Mouse (Mus musculus) cerebellum, postnatal 4 days (tissue): Measurements from ENCODE around the gene Hoxb8.

Source experiments
- DNase-seq, 2 experiments: peaks; one replicate each; pipeline ENCODE4 v3.0.0; 2022; ENCODE audit warnings: low spot score in 2 of 2, mixed read lengths in 1 of 2

Gene Hoxb8

GRCm38 (mm10) chr11:96268031-96268745 is 13.5 kb upstream of the Hoxb8 start:
- DNase-seq = no peak

- DNase-seq = no peak
Measured at GRCm38 (mm10) chr11:96269869-96270268, 11.8 kb upstream of the Hoxb8 start.

GRCm38 (mm10) chr11:96270996-96271540 is 10.6 kb upstream of the Hoxb8 start, which contains the start of gene Hoxb9:
Gene Hoxb9, plus strand, starts transcription at chr11:96271457.
- DNase-seq = no peak

DNA sequence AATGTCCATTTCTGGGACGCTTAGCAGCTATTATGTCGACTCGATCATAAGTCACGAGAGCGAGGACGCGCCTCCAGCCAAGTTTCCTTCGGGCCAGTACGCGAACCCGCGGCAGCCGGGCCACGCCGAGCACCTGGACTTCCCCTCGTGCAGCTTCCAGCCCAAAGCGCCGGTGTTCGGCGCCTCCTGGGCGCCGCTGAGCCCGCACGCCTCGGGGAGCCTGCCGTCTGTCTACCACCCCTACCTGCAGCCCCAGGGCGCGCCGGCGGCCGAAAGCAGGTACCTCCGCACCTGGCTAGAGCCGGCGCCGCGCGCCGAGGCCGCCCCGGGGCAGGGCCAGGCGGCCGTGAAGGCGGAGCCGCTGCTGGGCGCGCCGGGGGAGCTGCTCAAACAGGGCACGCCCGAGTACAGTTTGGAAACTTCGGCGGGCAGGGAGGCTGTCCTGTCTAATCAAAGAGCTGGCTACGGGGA is 10.1 kb upstream of the Hoxb8 start:
- no peak for DNase-seq

DNA sequence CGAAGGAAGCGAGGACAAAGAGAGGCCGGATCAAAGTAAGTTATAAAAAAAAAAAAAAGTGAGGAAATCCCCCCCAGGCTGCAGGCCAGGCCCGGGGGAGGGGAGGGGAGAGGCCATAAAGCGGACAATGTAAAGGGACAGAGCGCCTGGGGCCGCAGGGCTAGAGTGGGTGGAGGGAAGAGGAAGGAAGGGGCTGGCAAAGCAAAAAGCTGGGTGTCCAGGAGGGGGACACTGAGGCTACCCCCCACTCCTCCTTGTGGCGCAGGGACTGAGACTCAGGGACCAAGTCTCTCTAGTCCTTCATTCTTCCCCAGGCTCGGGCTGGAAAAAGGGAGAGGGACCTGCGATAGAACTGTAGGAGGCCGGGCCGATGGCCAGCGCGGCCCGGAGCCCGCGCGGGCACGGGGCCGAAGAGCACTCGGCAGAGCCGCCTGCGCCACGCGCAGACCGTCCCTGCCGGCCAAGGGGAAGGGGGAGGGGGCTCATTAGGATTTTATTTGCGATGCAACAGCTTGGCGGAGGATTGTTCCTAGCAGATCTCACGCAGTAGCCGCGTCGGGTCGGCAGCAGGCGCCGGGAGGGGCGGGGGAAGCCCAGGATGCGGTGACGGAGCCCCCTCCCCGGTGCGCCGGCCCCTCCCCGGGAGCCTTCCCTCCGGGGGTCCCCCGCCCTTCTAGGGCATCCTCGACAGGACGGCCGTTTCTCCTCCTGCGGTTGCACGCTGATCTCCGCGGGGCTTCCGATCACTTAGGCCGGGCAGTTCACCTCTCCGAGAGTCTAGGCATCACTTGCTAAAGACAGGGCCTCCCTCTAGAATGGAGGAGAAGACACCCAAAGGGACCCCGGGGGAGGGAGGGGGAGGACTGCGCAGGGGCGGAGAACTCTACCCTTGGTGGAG is 9.4 kb upstream of the Hoxb8 start:
- DNase-seq = no peak

- no peak for DNase-seq
Measured at GRCm38 (mm10) chr11:96274428-96274827, 7.3 kb upstream of the Hoxb8 start.

DNA sequence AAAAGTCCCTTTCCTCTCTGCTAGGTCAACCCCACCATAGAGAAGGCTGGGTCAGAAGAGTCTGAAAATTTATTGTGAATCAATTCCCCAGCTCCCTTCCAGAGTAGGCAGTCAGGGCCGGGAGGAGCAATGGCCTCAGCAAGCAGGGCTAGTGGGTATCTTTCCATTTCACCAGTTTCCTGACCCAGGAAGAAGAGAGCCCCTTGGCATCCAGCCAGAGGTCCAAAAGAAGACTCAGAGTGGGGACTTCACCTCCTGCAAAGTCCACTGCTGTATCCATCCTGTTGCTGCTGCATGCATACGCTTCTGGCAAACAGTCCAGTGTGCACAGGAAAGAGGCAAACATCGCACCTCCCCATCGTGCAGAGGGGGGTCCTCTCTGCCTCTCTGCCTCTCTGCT is 5.8 kb upstream of the Hoxb8 start:
- no peak for DNase-seq

DNA sequence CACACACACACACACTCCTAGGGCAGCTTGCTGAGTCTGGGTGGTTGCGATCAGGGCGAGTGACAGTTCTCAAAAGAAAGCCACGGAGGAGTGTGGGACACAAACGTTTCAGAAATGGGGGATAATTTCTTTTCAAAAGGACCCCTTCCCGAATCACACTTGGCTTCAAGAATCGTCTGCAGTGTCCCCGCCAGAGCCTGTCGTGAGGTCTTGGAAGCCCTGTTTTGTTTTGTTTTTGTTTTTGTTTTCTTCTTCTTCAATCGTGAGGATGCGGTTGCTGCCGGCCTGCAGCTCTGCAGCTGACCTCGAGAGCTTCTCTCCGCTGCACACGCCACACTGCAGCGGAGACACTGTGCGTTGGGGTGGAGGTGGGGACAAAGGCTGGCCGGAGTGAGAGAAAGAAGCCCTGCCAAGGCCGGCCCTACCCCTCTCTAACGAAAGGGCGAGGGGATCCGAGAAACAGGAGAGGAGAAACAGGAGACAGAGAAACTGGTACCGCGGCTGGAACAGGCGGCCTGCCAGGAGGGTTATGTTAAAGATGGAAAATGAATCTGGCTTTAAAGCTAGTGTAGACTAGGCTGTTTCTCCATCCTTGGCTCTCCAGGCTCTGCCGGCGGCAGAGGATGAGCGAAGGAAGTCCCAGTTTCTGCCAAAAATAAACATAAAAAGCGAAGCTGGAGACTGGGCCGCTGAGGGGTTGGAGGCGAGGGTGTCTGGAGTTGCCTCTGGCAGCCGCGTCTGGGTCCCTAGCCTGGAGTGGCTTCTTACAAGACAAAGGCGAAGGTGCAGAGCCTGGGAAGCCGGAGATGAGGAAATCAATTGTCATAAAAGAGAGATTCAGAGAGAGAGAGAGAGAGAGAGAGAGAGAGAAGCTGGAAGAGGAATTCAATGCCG is 4.3 kb upstream of the Hoxb8 start:
- no peak for DNase-seq

- DNase-seq = no peak
Measured at GRCm38 (mm10) chr11:96278324-96278723, 3.4 kb upstream of the Hoxb8 start.

DNA sequence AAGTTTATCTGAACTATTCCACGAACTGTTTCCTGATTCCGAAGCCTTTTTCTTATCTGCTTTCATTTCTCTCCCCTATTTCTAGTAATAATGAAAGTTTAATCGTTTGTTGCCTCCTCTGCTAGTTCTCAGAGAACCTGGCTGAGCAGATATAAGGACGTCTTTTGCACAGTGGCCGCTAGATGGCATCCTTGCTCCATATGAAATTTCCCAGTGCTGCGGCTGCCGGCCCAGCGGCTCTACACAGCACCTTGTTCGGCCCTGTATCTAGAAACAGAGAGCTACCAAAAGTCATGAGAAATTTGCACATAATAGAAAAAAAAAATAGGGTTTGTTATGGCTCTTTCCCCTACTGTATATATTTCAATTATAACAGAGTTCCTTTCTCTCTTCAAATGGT is 2.9 kb upstream of the Hoxb8 start:
- DNase-seq = peak; percentile 78 to 87

DNA sequence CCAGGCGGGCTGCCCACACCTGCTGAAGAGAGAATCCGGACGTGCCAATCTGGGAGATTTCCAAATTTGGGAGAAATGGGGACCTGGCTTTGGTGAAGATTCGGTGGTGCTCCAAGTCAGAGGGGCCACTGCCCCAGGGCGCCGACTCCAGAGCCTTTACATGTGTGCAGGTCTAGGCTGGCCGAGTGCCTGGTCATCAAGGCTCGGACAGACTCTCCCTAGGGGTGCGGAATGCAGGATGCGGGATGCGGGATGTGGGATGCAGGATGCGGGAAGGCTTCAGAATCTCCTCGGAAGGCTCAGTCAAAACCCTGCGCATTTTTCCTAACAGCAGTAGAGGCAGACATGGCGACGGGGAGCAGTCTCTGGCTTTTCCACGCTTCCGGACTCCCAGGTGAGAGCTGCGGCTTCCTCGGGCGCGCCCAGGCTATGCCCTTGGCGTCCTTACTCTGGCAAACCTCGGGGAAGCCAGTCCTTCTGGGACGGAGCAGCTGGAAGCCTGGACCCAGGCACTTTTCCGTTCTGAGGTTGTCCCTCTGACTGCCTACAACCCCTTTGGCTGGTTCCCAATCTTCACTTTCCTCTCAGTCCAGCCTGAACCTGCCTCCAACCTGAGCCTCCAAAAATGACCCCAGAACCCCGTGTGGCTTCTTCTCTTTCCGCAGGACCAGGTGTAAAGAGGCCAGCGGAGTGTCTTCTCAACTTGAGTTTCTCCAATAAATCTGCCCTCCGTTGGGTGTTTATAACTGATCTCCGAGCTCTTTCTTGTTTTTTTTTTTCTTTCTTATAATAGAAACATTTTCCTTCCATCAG is 2.1 kb upstream of the Hoxb8 start:
- DNase-seq = no peak

DNA sequence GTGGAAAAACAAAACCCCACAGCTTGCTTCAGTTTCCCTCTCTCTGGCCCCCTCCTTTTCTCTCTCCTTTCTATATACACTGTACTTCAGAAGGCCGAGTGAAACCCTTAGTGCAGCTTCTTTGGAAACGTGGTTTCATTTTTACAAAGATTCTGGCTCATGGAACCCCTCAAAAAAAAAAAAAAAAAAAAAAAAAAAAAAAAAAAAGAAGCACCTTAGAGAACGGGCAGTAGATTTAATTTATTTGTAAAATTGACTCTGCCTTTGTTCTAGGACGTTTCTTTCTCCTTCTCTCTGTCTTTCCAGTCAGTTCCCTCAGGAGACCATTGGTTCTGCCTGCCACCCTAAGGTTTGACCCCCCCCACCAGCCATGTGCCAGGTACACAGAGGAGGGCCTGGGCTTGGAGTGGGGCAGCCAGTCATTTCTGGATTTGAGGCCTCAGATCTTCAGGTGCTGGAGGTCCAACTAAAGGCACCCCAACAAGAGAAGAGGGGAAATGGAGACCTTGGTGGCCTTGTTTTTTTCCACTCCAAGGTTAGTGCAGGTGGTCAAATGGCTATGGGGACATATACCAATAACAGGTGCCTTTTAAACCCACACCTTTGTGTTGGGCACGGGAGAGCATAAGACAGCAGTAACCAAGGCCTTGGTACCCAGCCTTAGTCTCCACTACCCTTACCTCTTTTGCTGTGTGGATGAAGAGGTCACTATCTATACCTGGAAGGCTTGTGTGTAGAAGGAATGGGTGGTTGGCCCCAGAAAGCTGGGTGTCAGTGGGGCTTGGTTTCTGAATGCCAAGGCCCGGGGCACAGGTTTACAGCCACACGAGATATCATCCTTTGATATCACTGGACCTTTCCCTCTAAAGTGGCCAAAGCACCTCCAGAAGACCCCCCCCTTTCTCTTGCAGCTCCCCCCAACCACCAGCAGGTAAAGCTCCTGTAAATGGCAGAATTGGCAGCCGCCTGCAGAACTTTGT is 1.0 kb upstream of the Hoxb8 start:
- no peak for DNase-seq

- no peak for DNase-seq
Measured at GRCm38 (mm10) chr11:96281396-96281795, 309 bp upstream of the Hoxb8 start.

DNA sequence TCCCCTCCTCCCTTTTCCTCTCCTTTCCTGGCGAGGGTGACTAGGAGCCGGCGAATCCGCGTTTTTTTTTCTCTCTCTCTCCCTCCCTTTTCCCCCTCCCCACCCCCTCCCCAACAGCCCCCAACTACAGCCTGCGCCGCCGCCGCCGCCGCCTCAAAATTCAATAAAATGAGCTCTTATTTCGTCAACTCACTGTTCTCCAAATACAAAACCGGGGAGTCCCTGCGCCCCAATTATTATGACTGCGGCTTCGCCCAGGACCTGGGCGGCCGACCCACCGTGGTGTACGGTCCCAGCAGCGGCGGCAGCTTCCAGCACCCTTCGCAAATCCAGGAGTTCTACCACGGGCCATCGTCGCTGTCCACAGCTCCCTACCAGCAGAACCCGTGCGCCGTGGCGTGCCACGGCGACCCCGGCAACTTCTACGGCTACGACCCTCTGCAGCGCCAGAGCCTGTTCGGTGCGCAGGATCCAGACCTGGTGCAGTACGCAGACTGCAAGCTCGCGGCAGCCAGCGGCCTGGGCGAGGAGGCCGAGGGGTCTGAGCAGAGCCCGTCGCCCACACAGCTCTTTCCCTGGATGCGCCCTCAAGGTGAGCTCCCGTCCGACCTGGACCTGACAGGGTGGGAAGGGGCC is 1.2 kb downstream of the Hoxb8 start:
- DNase-seq = no peak

DNA sequence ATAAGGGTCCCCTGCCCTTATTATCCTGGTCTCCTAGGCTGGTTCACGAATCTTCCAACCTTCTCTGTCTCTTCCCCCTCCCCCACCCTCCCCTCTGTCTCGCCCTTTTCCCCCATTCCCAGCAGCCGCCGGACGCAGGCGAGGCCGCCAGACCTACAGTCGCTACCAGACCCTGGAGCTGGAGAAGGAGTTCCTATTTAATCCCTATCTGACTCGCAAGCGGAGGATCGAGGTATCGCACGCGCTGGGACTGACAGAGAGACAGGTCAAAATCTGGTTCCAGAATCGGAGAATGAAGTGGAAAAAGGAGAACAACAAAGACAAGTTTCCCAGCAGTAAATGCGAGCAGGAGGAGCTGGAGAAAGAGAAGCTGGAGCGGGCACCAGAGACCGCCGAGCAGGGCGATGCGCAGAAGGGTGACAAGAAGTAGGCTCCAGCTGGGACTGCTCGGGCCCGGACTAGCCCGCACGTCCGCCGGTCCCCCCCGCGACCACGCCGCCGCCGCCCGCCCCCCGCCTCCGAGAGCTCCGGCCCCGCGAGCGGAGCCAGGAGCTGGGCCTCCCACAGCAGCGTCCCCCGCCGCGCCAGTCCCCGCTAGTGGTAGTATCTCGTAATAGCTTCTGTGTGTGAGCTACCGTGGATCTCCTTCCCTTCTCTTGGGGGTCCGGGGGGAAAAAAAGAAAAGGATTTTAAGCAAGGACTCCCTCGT is 2.5 kb downstream of the Hoxb8 start:
- DNase-seq = no peak

DNA sequence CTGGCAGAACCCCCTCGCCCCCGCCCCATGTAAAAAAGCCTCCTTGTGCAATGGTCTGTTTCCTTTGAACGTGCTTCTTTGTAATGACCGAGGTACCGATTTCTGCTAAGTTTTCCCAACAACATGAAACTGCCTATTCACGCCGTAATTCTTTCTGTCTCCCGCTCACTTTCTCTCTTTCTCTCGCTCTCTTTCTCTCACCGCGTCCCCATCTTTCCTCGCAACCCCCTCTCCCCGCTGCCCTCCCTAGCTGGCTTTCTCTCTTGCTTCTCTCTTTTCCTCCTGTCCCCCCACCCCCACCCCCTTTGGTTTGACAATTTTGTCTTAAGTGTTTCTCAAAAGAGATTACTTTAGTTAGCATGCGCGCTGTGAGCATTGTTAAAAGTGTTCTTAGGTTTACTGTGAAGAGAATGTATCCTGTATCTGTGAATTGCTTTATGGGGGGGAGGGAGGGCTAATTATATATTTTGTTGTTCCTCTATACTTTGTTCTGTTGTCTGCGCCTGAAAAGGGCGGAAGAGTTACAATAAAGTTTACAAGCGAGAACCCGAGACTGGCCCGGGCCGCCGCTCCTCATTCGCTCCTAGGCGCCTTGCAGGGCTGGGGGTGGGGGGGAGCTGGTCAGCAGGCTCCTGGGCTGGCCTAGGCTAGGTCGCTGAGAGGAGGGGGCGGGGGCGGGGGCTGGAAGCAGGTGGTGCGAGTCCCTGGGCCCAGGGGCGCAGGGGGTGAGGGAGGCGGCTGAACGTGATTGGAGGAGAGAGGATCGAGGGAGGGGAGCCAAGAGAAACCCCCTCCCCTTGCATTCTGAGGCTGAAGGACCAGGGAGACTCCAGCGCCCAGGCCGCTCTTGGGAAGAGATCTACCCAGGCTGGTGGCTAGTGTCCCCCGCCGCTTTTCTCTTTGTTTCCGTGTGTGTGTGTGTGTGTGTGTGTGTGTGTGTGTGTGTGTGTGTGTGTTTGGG is 3.3 kb downstream of the Hoxb8 start:
- no peak for DNase-seq
